Mouse (Mus musculus) induced T-regulatory cell, adult 2 months (primary cell): ENCODE results near the gene Pecr.
A peak's percentile ranks its signal among the peaks of the same experiment; 100 is the strongest.

Source experiments
- DNase-seq: peaks from one replicate; pipeline ENCODE4 v3.0.0-alpha.2; 2012; ENCODE audit warnings: low read depth

Pecr gene

DNA sequence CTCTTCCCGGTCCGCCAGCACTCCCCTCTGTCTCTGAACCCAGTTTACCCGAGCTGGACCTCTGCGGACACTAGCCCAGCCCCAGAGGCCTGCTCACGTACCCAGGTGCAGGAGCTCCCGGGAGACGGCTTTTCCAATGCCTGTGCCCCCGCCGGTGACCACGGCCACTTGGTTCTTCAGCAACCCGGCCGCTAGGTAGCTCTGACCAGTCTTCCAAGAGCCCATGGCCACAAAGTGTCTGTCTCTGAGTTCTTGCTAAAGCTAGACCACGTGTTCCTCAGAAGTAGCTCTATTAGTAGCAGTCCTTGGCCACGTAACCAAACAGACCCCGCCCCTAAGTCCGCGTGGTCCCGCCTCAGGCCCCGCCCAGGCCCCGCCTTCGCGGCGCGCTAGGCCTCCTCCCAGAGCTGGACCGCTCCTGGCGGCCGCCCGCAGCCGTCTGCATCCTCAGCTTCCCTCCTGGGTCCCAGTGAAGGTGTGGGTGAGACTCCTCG lies at the start of gene Pecr, which contains the start of gene Tmem169:
Pecr (minus strand) TSS at position 323 of the 494 bp plus-strand sequence.
Tmem169 (plus strand) TSS at position 378 of the 494 bp plus-strand sequence.
- DNase-seq = peak; percentile 91

- no peak for DNase-seq
These were observed 42.2 kb upstream of the Pecr start for GRCm38 (mm10) chr1:72326162-72326821.

GRCm38 (mm10) chr1:72323248-72323647 lies 39.1 kb upstream of the Pecr start:
- DNase-seq = no peak

DNA sequence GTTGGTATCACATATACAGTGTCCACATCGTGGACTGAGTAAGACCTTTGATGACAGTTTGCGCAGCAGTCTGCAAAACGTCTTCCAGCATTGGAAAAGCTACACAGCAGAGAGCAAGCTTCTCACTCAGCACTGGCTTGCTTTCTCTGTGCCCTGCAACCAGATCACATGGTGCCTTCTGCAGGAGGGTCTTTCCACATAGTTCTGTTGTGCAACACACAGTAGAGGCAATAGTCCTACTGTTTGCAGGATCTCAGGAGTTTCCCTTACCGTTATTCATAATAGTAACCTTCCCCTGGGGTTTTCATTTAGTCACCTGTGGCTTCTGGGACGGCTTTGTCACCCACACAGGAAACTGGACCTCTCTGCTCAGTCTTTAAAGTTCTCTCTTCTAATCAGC lies 36.6 kb upstream of the Pecr start:
- DNase-seq = no peak

GRCm38 (mm10) chr1:72316901-72317300 lies 32.8 kb upstream of the Pecr start:
- DNase-seq = no peak

DNA sequence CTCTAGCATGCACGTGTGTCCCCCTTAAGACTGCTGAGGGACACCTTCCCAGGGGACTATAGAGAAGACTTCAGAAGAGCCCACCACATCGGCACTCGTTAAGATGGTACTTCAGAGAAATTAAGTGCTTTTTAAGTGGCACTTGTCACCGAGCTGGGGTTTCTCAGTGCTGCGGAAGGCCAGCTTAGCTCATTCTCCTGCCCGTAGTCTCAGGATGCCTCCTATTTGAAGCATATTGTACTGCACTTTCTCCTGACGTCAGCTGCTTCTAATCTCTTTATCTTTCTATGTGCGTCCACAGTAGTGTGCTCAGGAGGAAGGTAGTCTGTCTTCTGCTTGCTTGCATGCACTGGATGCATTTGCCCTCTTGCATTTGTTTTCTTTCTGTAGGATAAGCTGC lies 32.3 kb upstream of the Pecr start:
- no peak for DNase-seq

- DNase-seq = no peak
These were observed 31.3 kb upstream of the Pecr start for GRCm38 (mm10) chr1:72315447-72315846.

DNA sequence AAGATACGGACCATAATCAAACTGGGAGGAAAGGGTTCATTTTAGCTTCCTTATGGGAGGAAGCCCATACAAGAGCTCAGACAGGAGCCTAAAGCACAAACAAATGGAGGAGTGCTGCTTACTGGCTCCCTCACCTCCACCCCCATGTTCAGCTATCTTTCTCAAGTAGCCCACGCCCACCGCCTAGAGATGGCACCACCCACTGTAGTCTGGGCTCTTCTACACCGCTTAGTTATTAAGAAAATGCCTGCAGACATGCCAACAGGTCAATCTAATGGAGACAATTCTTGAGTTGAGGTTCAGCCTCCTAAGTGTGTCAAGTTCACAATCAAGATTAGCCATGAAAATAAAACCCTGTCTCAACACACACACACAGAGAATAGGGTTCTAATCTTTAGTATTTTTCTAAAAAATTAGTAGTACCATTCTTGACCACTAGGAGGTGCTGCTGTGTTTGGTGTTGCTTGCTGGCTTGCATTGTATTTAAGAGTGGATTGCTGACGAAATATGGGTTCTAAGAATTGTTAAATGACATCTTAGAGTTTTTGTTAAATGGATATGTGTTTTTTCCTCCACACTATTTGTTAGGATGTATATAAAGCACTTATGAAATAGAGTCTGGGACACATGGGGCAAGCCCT lies 29.4 kb upstream of the Pecr start:
- peak; percentile 72 for DNase-seq

GRCm38 (mm10) chr1:72312701-72313398 lies 28.7 kb upstream of the Pecr start:
- DNase-seq = no peak

- DNase-seq = no peak
These were observed 25.8 kb upstream of the Pecr start for GRCm38 (mm10) chr1:72309744-72310424.

DNA sequence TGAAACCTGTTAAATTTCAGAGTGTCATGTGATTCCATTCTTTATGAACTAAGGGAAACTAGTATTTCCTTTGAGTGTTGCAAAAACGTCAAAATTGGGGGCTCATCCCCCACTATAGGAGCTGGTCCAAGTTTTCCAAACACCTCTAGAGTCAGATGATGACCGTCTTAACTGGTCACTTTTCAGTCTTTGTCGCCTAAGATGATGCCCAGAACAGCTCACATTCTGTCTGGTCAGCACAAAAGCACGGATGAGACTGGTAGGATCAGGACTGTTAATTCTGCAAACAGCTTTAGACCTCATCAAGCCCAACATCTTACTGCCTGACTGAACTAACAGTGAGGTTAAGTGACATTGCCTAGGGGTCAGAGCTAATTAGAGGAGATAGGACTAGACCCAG lies 24.8 kb upstream of the Pecr start:
- DNase-seq = no peak

GRCm38 (mm10) chr1:72307317-72307798 lies 23.2 kb upstream of the Pecr start, which contains the start of gene Xrcc5:
Xrcc5 (plus strand) TSS chr1:72307421.
- peak; percentile 96 for DNase-seq

- DNase-seq = no peak
These were observed 22.6 kb upstream of the Pecr start for GRCm38 (mm10) chr1:72306679-72307181.

- DNase-seq = no peak
These were observed 22.1 kb upstream of the Pecr start for GRCm38 (mm10) chr1:72306241-72306640.

GRCm38 (mm10) chr1:72301845-72302244 lies 17.7 kb upstream of the Pecr start:
- no peak for DNase-seq

GRCm38 (mm10) chr1:72295746-72296145 lies 11.6 kb upstream of the Pecr start:
- no peak for DNase-seq

DNA sequence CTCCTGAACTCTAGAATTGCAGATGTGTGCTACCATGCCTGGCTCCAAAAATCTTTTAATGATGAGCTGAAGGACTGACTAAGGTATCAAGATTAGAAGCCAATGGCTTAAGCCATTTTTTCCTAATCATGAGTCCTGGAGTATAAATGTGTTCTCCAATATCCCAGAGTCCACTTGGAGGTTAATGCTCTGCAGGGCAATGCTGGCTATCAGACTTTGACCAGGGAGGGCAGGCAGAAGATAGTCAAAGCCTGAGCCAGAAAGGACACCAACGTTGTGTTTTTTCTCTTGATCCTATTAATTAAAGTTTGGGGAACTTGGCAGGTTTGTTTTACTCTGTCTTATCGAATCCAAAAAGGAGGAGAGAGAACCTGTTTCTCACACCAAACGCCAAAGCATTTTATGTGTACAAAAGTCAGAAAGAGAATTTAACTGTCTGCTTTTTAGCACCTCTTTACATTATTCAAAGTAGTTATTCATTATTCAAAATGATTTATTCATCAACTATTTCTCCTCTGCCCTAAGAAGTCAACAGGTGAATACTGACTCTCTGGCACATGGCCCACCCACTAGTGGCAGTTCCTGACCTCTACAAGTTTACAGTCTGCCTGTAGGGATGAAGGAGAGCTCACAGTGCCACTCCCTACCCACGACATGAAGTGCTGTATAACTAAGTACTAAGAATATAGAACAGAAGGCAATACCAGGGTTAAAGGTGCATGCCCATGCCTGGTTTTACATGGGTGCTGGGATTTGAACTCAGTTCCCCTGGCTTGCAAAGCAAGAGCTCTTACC lies 10.0 kb upstream of the Pecr start:
- DNase-seq = no peak

- DNase-seq = no peak
These were observed 7.8 kb upstream of the Pecr start for GRCm38 (mm10) chr1:72291925-72292324.

DNA sequence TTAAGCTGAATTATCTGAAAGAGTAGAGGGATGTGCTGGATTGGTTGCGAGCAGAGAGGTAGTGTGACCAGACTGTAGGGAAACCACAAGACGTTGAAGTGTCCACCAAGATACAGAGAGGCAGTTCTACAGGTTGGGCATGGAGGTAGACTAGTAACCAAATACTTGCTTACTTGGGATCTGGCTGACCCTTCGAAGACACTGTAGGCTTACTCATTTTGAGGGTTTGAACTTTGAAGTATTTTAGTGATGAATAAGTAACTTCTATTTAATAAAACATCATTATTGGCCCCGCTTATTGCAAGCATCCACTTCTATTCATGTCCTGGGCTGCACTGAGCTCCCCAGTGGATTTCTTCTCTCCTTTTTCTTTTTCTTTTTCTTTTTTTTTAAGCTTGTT lies 7.3 kb upstream of the Pecr start:
- no peak for DNase-seq

- DNase-seq = no peak
These were observed 6.8 kb upstream of the Pecr start for GRCm38 (mm10) chr1:72290896-72291295.

GRCm38 (mm10) chr1:72288527-72289150 lies 4.5 kb upstream of the Pecr start:
- DNase-seq = no peak
